Mouse (Mus musculus) cortical plate, adult 2 months (tissue): Measurements from ENCODE around the gene Jph2. TPM values are rescaled to one million over a fixed set of nuclear protein-coding genes. Genes with fewer than 3 reads are reported as not detected.

Source experiments
- H3K27ac ChIP-seq: fragments of 200-500 bp; 2 replicates; pipeline ENCODE4 v1.5.1; 2012; ENCODE audit warnings: low read length, control low read depth, inconsistent platforms; ENCODE audit not compliant: insufficient read depth
- H3K4me1 ChIP-seq: fragments of 200-500 bp; 2 replicates; pipeline ENCODE4 v1.6.1; 2011; ENCODE audit warnings: low read length; ENCODE audit not compliant: control insufficient read depth, insufficient read depth
- H3K4me3 ChIP-seq: fragments of 200-500 bp; 2 replicates; pipeline ENCODE4 v1.5.1; 2011; ENCODE audit warnings: mild to moderate bottlenecking, low read length, control low read depth; ENCODE audit not compliant: insufficient read depth
- CTCF ChIP-seq: fragments of 200-500 bp; IDR thresholded peaks from 2 replicates; pipeline ENCODE4 v1.5.1; 2011; ENCODE audit warnings: mild to moderate bottlenecking, control low read depth, low read length; ENCODE audit not compliant: insufficient read depth; ENCODE audit errors: extremely low read depth
- POLR2A ChIP-seq: fragments of 200-500 bp; IDR thresholded peaks from 2 replicates; pipeline ENCODE4 v1.6.1; 2011; ENCODE audit warnings: mild to moderate bottlenecking, low read length, control low read depth; ENCODE audit not compliant: insufficient read depth; ENCODE audit errors: extremely low read depth
- polyA plus RNA-seq: library from polyadenylated mRNA; depleted of rRNA; stranded (reverse); fragments of >200 nt; gene quantifications from 2 replicates; pipeline ENCODE4 v1.2.3, GENCODE M21; 2012; rRNA removed

Gene Jph2
- polyA plus RNA-seq, 1 experiment, result 0.79 TPM

GRCm38 (mm10) chr2:163296999-163297630 is 100.7 kb downstream of the Jph2 start:
- TF ChIP-seq CTCF (no peak), POLR2A (no peak)
- H3K4me3 ChIP-seq, result no peak overlapping the region
- peaks cover 3% of the 10 kb centered on the region; the same call in 1 of the 2 replicates for H3K4me1 ChIP-seq
- H3K27ac ChIP-seq, result no peak overlapping the region

- TF ChIP-seq CTCF (no peak), POLR2A (no peak)
- no peak overlapping the region for H3K27ac ChIP-seq
- H3K4me1 ChIP-seq, result no peaks in the 10 kb centered on the region
- H3K4me3 ChIP-seq, result no peak overlapping the region
Measured at GRCm38 (mm10) chr2:163288881-163289379, 108.9 kb downstream of the Jph2 start.

Other genes with a start within 250 kb of the Jph2 start
- gene Tox2, start 194.9 kb downstream of the Jph2 start, polyA plus RNA-seq, result 26.1 and 28.1 TPM in 2 replicates
- gene Oser1, start 26.7 kb upstream of the Jph2 start, polyA plus RNA-seq, result 22.2 and 23.4 TPM in 2 replicates
- gene Gdap1l1, start 40.5 kb upstream of the Jph2 start, polyA plus RNA-seq, result 96.6 and 99.8 TPM in 2 replicates
- 11.5 and 12.3 TPM in 2 replicates for gene Fitm2, start 74.6 kb upstream of the Jph2 start, polyA plus RNA-seq
- gene R3hdml, start 94.3 kb upstream of the Jph2 start, polyA plus RNA-seq, result 0.09 TPM in 1 of 2 replicates, not detected in the other
- not detected in 2 replicates for gene Hnf4a, start 108.8 kb upstream of the Jph2 start, polyA plus RNA-seq
- gene Ttpal, start 204.3 kb upstream of the Jph2 start, polyA plus RNA-seq, result 45.8 and 49.3 TPM in 2 replicates
- gene Serinc3, start 247.1 kb upstream of the Jph2 start, polyA plus RNA-seq, result 209 and 210 TPM in 2 replicates